Mouse (Mus musculus) kidney, embryonic 16.5 days (tissue): ENCODE data around the gene Olfr603. TPM values are rescaled to one million over a fixed set of nuclear protein-coding genes. Genes with fewer than 3 reads are reported as not detected.
"Not testable (repeated sequence)": the region's sequence is repeated elsewhere in the genome, so short reads cannot be mapped to it uniquely, and the experiment has no call there.

Experiments used
- ATAC-seq: fragments of 200-750 bp; cut with Nextera tagmentation; 2 replicates; pipeline ENCODE4 v1.8.0; 2017; ENCODE audit warnings: moderate TSS enrichment; ENCODE audit not compliant: low FRiP score, low TSS enrichment
- H3K27ac ChIP-seq: fragments of 300-500 bp; sonication (generic); 2 replicates; pipeline ENCODE4 v1.5.1; 2014; ENCODE audit warnings: low read length
- H3K27me3 ChIP-seq: fragments of 300-500 bp; sonication (generic); 2 replicates; pipeline ENCODE4 v1.6.1; 2014; ENCODE audit warnings: low read length, control low read depth, mixed read lengths; ENCODE audit not compliant: insufficient read depth
- H3K36me3 ChIP-seq: fragments of 300-500 bp; sonication (generic); 2 replicates; pipeline ENCODE4 v1.6.1; 2014; ENCODE audit warnings: low read length, control low read depth, mixed read lengths; ENCODE audit not compliant: insufficient read depth
- H3K4me1 ChIP-seq: fragments of 300-500 bp; sonication (generic); 2 replicates; pipeline ENCODE4 v1.6.1; 2014; ENCODE audit warnings: low read length, control low read depth, mixed read lengths; ENCODE audit not compliant: insufficient read depth
- H3K4me2 ChIP-seq: fragments of 300-500 bp; sonication (generic); replicated peaks from 2 replicates; pipeline ENCODE4 v1.6.1; 2014; ENCODE audit warnings: low read depth, low read length
- H3K4me3 ChIP-seq: fragments of 300-500 bp; sonication (generic); 2 replicates; pipeline ENCODE4 v1.5.1; 2014; ENCODE audit warnings: mild to moderate bottlenecking, low read length
- H3K9ac ChIP-seq: fragments of 300-500 bp; sonication (generic); replicated peaks from 2 replicates; pipeline ENCODE4 v1.6.1; 2014; ENCODE audit warnings: low read length
- H3K9me3 ChIP-seq: fragments of 300-500 bp; sonication (generic); 2 replicates; pipeline ENCODE4 v1.6.1; 2016; ENCODE audit warnings: low read length, control low read depth
- WGBS: fragments of 180-500 bp; shearing (Covaris S2); extraction: QIAGEN DNeasy Blood & Tissue Kit; methylation state at CpG from one replicate; pipeline ENCODE4 v1.1.7; 2014; 5-methylcytosine and 5-hydroxymethylcytosine counted together
- microRNA-seq: library from miRNA; unstranded; fragments of <30 nt; microRNA quantifications from one replicate; pipeline ENCODE4, GENCODE M21; 2016
- polyA plus RNA-seq: library from polyadenylated mRNA; unstranded; fragments of >200 nt; fragmentation: Nextera tagmentation; extraction: Ambion mirVana; gene quantifications from 2 replicates; pipeline ENCODE4 v1.2.1, GENCODE M21; 2015

The Olfr603 gene
- polyA plus RNA-seq: not detected in 2 replicates

GRCm38 (mm10) chr7:103386077-103386476 lies at the start of gene Olfr603:
Gene Olfr603, minus strand, starts transcription at chr7:103386177.
- ATAC-seq: no peak

GRCm38 (mm10) chr7:103414772-103415171 lies 28.8 kb upstream of the Olfr603 start, which contains the start of gene Usp17lc:
Gene Usp17lc, plus strand, starts transcription at chr7:103415072.
- H3K9ac ChIP-seq, H3K27me3 ChIP-seq, H3K4me1 ChIP-seq, H3K27ac ChIP-seq, H3K9me3 ChIP-seq, ATAC-seq, H3K4me3 ChIP-seq, H3K36me3 ChIP-seq, H3K4me2 ChIP-seq: not testable (repeated sequence)
- 73% methylated on average over 1 of the region's 1 CpGs for WGBS

More at GRCm38 (mm10) chr7:103386077-103386476, at the start of gene Olfr603:
- Histone ChIP-seq H3K4me2 (no peak within 1 kb of the TSS), H3K4me1 (no peaks in the 10 kb centered on the region), H3K4me3 (no peak within 1 kb of the TSS), H3K9me3 (no peaks in the 10 kb centered on the region), H3K36me3 (no peaks in the 10 kb centered on the region), H3K27ac (no peak within 1 kb of the TSS), H3K9ac (no peak within 1 kb of the TSS), H3K27me3 (no peaks in the 10 kb centered on the region)

- not testable (repeated sequence) for H3K9me3 ChIP-seq, H3K9ac ChIP-seq, H3K36me3 ChIP-seq, H3K4me2 ChIP-seq, ATAC-seq, H3K27ac ChIP-seq, H3K4me1 ChIP-seq, H3K4me3 ChIP-seq, H3K27me3 ChIP-seq
- 69% methylated on average over 3 of the region's 3 CpGs for WGBS
Measured at GRCm38 (mm10) chr7:103406521-103407055, 20.6 kb upstream of the Olfr603 start.

- Histone ChIP-seq H3K36me3 (no peaks in the 10 kb centered on the region), H3K27me3 (no peaks in the 10 kb centered on the region), H3K9me3 (no peaks in the 10 kb centered on the region), H3K27ac (no peak overlapping the region), H3K4me3 (no peak overlapping the region), H3K9ac (no peak overlapping the region), H3K4me2 (no peak overlapping the region), H3K4me1 (no peaks in the 10 kb centered on the region)
- 6% methylated on average over 1 of the region's 1 CpGs for WGBS
- no peak for ATAC-seq
Measured at GRCm38 (mm10) chr7:103398981-103399380, 13.0 kb upstream of the Olfr603 start.

GRCm38 (mm10) chr7:103397758-103398157 lies 11.8 kb upstream of the Olfr603 start:
- Histone ChIP-seq H3K4me1 (no peaks in the 10 kb centered on the region), H3K27ac (no peak overlapping the region), H3K4me2 (no peak overlapping the region), H3K4me3 (no peak overlapping the region), H3K9me3 (no peaks in the 10 kb centered on the region), H3K27me3 (no peaks in the 10 kb centered on the region), H3K9ac (no peak overlapping the region), H3K36me3 (no peaks in the 10 kb centered on the region)
- ATAC-seq: no peak

GRCm38 (mm10) chr7:103362555-103362954 lies 23.4 kb downstream of the Olfr603 start, which contains the start of gene Olfr601:
Gene Olfr601, minus strand, starts transcription at chr7:103362655.
- Histone ChIP-seq H3K27ac (no peak within 1 kb of the TSS), H3K27me3 (no peaks in the 10 kb centered on the region), H3K4me1 (no peaks in the 10 kb centered on the region), H3K36me3 (no peaks in the 10 kb centered on the region), H3K4me3 (no peak within 1 kb of the TSS), H3K9ac (no peak within 1 kb of the TSS), H3K9me3 (no peaks in the 10 kb centered on the region), H3K4me2 (no peak within 1 kb of the TSS)
- 93% methylated on average over 1 of the region's 1 CpGs for WGBS
- no peak for ATAC-seq

- Histone ChIP-seq H3K4me2 (no peak within 1 kb of the TSS), H3K4me3 (no peak within 1 kb of the TSS), H3K27me3 (no peaks in the 10 kb centered on the region), H3K36me3 (no peaks in the 10 kb centered on the region), H3K4me1 (no peaks in the 10 kb centered on the region), H3K27ac (no peak within 1 kb of the TSS), H3K9me3 (no peaks in the 10 kb centered on the region), H3K9ac (no peak within 1 kb of the TSS)
- no peak for ATAC-seq
Measured at GRCm38 (mm10) chr7:103349569-103349968, 36.4 kb downstream of the Olfr603 start, which contains the start of gene Olfr600. Gene Olfr600, minus strand, starts transcription at chr7:103349669.

GRCm38 (mm10) chr7:103335617-103336016 lies 50.4 kb downstream of the Olfr603 start, which contains the start of gene Olfr599:
Gene Olfr599, plus strand, starts transcription at chr7:103335917.
- no peaks in the 10 kb centered on the region for H3K4me1 ChIP-seq
- WGBS: 91% methylated on average over 1 of the region's 1 CpGs
- no peaks in the 10 kb centered on the region for H3K27me3 ChIP-seq
- no peak within 1 kb of the TSS for H3K27ac ChIP-seq
- H3K4me3 ChIP-seq: no peak within 1 kb of the TSS
- no peaks in the 10 kb centered on the region for H3K9me3 ChIP-seq
- no peak within 1 kb of the TSS for H3K9ac ChIP-seq
- H3K36me3 ChIP-seq: no peaks in the 10 kb centered on the region
- no peak within 1 kb of the TSS for H3K4me2 ChIP-seq
- no peak for ATAC-seq

Small RNA genes lying within 50 kb of the gene (microRNA-seq; reads per million reads assigned to microRNA genes)
- gene Gm25774: not detected

Other genes with a start within 250 kb of the Olfr603 start
- gene Olfr588-ps1, start 245.3 kb downstream of the Olfr603 start, polyA plus RNA-seq: not detected in 2 replicates
- gene Olfr589, start 229.8 kb downstream of the Olfr603 start, polyA plus RNA-seq: not detected in 2 replicates
- not detected in 2 replicates for gene Olfr591, start 207.8 kb downstream of the Olfr603 start, polyA plus RNA-seq
- not detected in 2 replicates for gene Olfr592, start 201.4 kb downstream of the Olfr603 start, polyA plus RNA-seq
- not detected in 2 replicates for gene Olfr593, start 174.3 kb downstream of the Olfr603 start, polyA plus RNA-seq
- gene Olfr594, start 169.2 kb downstream of the Olfr603 start, polyA plus RNA-seq: not detected in 2 replicates
- gene Usp17ld, start 133.7 kb downstream of the Olfr603 start, polyA plus RNA-seq: not detected in 2 replicates
- not detected in 2 replicates for gene Olfr596, start 80.5 kb downstream of the Olfr603 start, polyA plus RNA-seq
- gene Olfr597, start 69.9 kb downstream of the Olfr603 start, polyA plus RNA-seq: not detected in 2 replicates
- gene Olfr598, start 62.6 kb downstream of the Olfr603 start, polyA plus RNA-seq: not detected in 2 replicates
- not detected in 2 replicates for gene Olfr599, start 50.3 kb downstream of the Olfr603 start, polyA plus RNA-seq
- not detected in 2 replicates for gene Olfr600, start 36.5 kb downstream of the Olfr603 start, polyA plus RNA-seq
- gene Olfr601, start 23.5 kb downstream of the Olfr603 start, polyA plus RNA-seq: not detected in 2 replicates
- gene Usp17lc, start 28.9 kb upstream of the Olfr603 start, polyA plus RNA-seq: not detected in 2 replicates
- gene Olfr605, start 59.3 kb upstream of the Olfr603 start, polyA plus RNA-seq: not detected in 2 replicates
- not detected in 2 replicates for gene Olfr606, start 62.9 kb upstream of the Olfr603 start, polyA plus RNA-seq
- gene Olfr607, start 78.0 kb upstream of the Olfr603 start, polyA plus RNA-seq: not detected in 2 replicates
- not detected in 2 replicates for gene Olfr608, start 83.7 kb upstream of the Olfr603 start, polyA plus RNA-seq
- gene Olfr609, start 111.9 kb upstream of the Olfr603 start, polyA plus RNA-seq: not detected in 2 replicates
- not detected in 2 replicates for gene Olfr610, start 125.9 kb upstream of the Olfr603 start, polyA plus RNA-seq
- gene Olfr611, start 134.7 kb upstream of the Olfr603 start, polyA plus RNA-seq: not detected in 2 replicates
- not detected in 2 replicates for gene Olfr612, start 156.5 kb upstream of the Olfr603 start, polyA plus RNA-seq
- not detected in 2 replicates for gene Olfr613, start 161.9 kb upstream of the Olfr603 start, polyA plus RNA-seq
- gene Olfr615, start 169.9 kb upstream of the Olfr603 start, polyA plus RNA-seq: not detected in 2 replicates
- gene Olfr616, start 183.0 kb upstream of the Olfr603 start, polyA plus RNA-seq: not detected in 2 replicates
- not detected in 2 replicates for gene Olfr617, start 186.9 kb upstream of the Olfr603 start, polyA plus RNA-seq
- not detected in 2 replicates for gene Olfr618, start 203.9 kb upstream of the Olfr603 start, polyA plus RNA-seq
- not detected in 2 replicates for gene Olfr619, start 214.4 kb upstream of the Olfr603 start, polyA plus RNA-seq
- not detected in 2 replicates for gene Olfr620, start 226.4 kb upstream of the Olfr603 start, polyA plus RNA-seq